Mouse (Mus musculus) urinary bladder, postnatal 14 days (tissue): ENCODE data around the gene Ifna16.
A peak's percentile ranks its signal among the peaks of the same experiment; 100 is the strongest.

Source experiments
- DNase-seq: peaks from one replicate; pipeline ENCODE4 v3.0.0; 2021; ENCODE audit warnings: low spot score

The Ifna16 gene

GRCm38 (mm10) chr4:88676824-88677223 is at the start of gene Ifna16:
Gene Ifna16 (minus strand): TSS chr4:88676924.
- DNase-seq, result no peak

- DNase-seq, result no peak
These were observed 46.9 kb upstream of the Ifna16 start for GRCm38 (mm10) chr4:88723497-88724090.

GRCm38 (mm10) chr4:88721791-88722721 is 45.3 kb upstream of the Ifna16 start, which contains the start of the genes Gm26566 and Klhl9:
Gene Gm26566 (plus strand): TSS chr4:88721805.
Gene Klhl9 (minus strand): TSS chr4:88722465.
- DNase-seq, result peak; percentile 92

- no peak for DNase-seq
These were observed 42.0 kb upstream of the Ifna16 start for GRCm38 (mm10) chr4:88718715-88719114.

DNA sequence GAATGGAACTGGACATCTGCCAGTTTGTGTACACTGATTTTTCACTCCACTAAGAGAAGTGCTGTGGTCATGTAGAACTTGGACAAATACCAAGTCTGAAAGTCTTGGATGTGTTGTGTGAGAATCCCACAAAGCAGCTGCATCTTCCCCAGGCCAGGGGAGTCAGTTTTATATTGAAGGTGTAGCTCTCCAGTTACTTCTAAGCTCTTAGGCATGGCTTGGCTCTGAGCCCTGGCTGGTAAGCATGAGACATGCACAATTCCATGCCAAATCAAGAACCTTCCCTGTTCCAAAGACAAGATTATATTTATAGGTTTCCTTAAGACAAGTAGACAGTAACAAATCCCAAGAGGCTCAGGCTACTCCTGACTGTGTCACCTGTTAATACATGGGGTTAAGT is 38.3 kb upstream of the Ifna16 start:
- peak; percentile 17 for DNase-seq

- no peak for DNase-seq
These were observed 37.6 kb upstream of the Ifna16 start for GRCm38 (mm10) chr4:88714281-88714680.

- no peak for DNase-seq
These were observed 30.6 kb upstream of the Ifna16 start for GRCm38 (mm10) chr4:88707128-88707826.

DNA sequence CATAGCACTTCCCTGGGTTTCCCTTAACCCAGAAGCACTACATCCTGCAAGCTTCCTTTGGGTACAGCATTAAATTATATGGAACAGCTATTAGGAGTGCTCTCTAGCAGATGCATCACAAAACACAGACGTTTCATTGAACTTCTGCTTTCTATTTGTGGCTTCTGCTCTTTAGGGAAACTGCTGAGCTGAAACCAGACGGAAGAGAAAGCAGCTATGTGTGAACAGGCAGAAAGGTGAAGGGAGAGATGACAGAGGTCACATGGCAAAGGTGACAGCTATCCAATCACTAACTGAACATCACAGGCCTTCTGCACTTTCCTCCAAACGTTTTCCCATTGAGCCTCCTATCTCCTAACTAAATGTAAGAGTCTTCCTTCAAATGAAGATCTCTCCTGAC is 29.2 kb upstream of the Ifna16 start:
- DNase-seq, result no peak

GRCm38 (mm10) chr4:88699301-88699700 is 22.6 kb upstream of the Ifna16 start:
- no peak for DNase-seq

DNA sequence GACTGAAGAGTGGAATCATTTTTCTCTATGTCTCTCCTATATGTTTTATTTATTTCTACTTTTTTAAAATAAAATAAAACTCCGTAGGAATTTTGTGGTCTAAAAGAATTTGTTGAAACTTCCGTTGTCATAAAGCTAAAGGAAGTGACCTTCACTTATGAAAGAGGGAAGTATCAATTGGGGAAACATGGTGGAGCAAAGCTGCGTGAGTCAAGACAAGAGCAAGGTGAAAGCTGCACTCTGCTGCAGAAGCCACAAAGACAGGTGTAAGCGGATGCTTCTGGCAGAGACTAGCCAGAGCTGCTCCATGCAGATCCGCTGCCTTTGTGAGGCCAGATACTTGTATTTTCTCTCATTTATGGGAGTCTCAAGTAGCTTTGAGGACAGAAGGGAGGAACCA is 22.1 kb upstream of the Ifna16 start:
- no peak for DNase-seq

GRCm38 (mm10) chr4:88697753-88698152 is 21.0 kb upstream of the Ifna16 start:
- no peak for DNase-seq

- DNase-seq, result no peak
These were observed 20.4 kb upstream of the Ifna16 start for GRCm38 (mm10) chr4:88697108-88697507.

GRCm38 (mm10) chr4:88696237-88696884 is 19.6 kb upstream of the Ifna16 start:
- peak; percentile 72 for DNase-seq

GRCm38 (mm10) chr4:88693392-88693791 is 16.7 kb upstream of the Ifna16 start:
- DNase-seq, result no peak

DNA sequence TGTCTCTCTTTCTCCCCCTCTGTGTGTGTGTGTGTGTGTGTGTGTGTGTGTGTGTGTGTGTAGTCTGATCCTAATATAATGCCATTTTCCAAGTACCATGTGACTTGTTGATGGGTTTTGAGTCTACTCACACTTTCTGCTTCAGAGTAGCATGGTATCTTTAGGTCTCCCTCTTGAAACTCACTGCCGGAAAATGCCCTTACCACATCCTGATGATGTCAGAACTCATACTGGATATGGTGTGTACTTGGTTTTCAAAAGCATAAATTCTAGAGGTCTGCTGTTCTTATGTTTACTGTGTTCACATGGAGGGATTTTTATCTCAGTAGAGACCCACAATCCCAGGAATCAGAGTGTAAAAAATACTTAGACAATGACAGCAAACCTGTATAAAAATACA is 15.8 kb upstream of the Ifna16 start:
- no peak for DNase-seq

- no peak for DNase-seq
These were observed 14.5 kb upstream of the Ifna16 start, which contains the start of gene Ifnab for GRCm38 (mm10) chr4:88691259-88691658. Gene Ifnab (minus strand): TSS chr4:88691359.

DNA sequence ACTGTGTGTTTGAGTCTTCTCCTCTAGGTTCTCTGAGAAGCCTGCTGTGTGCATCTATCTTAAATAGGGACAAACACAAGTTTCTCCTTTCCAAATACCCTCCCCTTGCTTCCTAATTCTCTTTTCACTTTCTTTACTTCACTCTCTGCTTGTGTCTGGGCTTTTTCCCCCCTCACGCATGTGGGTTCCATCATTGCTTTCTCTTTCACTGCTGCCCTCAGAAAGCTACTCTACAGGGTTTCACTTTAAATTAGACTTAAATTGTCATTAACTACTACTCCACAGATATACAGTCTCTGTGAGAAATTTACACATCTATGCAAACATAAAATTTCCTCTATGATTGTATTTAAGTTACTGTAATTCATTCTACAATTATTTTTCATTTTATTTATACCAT is 7.1 kb upstream of the Ifna16 start, which contains the start of gene Ifna2:
Gene Ifna2, minus strand, starts transcription at position 101 of the 400 bp plus-strand sequence.
- DNase-seq, result no peak

GRCm38 (mm10) chr4:88681353-88681752 is 4.6 kb upstream of the Ifna16 start:
- no peak for DNase-seq

DNA sequence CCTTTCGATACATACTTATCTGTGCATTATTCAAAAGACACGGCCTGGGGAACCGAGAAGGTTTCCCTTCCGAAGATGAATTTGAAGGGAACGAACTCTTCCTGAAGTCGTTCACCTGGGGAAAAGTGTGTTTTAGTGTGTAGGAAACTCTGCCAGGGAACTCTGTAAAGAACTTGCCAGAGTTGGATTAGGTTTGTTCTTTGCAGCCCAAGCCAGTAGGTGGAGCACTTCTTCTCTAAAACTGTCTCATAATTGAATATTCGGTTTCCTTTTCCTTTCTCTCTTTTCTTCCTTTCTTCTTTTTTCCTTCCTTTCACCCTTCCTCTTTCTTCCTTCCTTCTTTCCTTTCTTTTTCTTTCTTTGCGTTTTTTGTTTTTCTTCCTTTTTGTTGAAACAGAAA is 3.6 kb upstream of the Ifna16 start:
- DNase-seq, result peak; percentile 11

GRCm38 (mm10) chr4:88655461-88655860 is 21.3 kb downstream of the Ifna16 start:
- DNase-seq, result peak; percentile 4

- no peak for DNase-seq
These were observed 23.1 kb downstream of the Ifna16 start for GRCm38 (mm10) chr4:88653644-88654043.

- DNase-seq, result no peak
These were observed 32.4 kb downstream of the Ifna16 start, which contains the start of gene Ifna13 for GRCm38 (mm10) chr4:88644359-88644758. Gene Ifna13 (minus strand): TSS chr4:88644459.
